Comparison of ENCODE assay signal across 18 mouse cellular contexts in genomic region chr14:30590918-30591317, GRCm38 (mm10). TPM values are rescaled to one million over a fixed set of nuclear protein-coding genes. Genes with fewer than 3 reads are reported as not detected.
DNase-seq lines count a peak whose midpoint lies in the region; ATAC-seq and TF ChIP-seq lines count a peak whose summit lies in the region.
"Had no signal": no experiment of that assay in that cellular context is flagged by ENCODE, and none has a peak within 500 bp of the region (broad histone marks: within the 10 kb centered on the region; RNA-seq: fewer than 3 reads in every experiment).

No protein-coding gene starts in this region.

- 80% methylated on average over 7 of the region's 7 CpGs for WGBS in forebrain, embryonic 10.5 days
- 81% methylated on average over 7 of the region's 7 CpGs for WGBS in forebrain, embryonic 13.5 days
- 72% methylated on average over 7 of the region's 7 CpGs for WGBS in hindbrain, embryonic 10.5 days
- 76% methylated on average over 7 of the region's 7 CpGs for WGBS in hindbrain, postnatal 0 days

- H3K9ac ChIP-seq in forebrain, embryonic 13.5 days, result no peak overlapping the region
- no peak overlapping the region for H3K9ac ChIP-seq in hindbrain, postnatal 0 days (replicated peaks; ENCODE audit: low read length)
- H3K9ac ChIP-seq: embryonic facial prominence, embryonic 13.5 days; forebrain, embryonic 15.5 days; hindbrain, embryonic 13.5 days had no signal

- TF ChIP-seq CTCF in hindbrain, postnatal 0 days (IDR thresholded peaks at IDR 0.05; ENCODE audit: low read depth), result no peak

- H3K9me3 ChIP-seq in forebrain, embryonic 10.5 days, result no peaks in the 10 kb centered on the region
- no peaks in the 10 kb centered on the region for H3K9me3 ChIP-seq in forebrain, embryonic 13.5 days (replicated peaks)
- no peaks in the 10 kb centered on the region for H3K9me3 ChIP-seq in hindbrain, embryonic 10.5 days
- H3K9me3 ChIP-seq in hindbrain, postnatal 0 days (ENCODE audit: low read length), result no peaks in the 10 kb centered on the region
- H3K9me3 ChIP-seq: embryonic facial prominence, embryonic 10.5 days; embryonic facial prominence, embryonic 13.5 days; forebrain, embryonic 15.5 days; G1E; heart, embryonic 13.5 days; hindbrain, embryonic 13.5 days had no signal

- no peak overlapping the region for H3K4me2 ChIP-seq in forebrain, embryonic 13.5 days
- no peak overlapping the region for H3K4me2 ChIP-seq in hindbrain, postnatal 0 days (ENCODE audit: low read depth, low read length)
- H3K4me2 ChIP-seq: forebrain, embryonic 15.5 days; hindbrain, embryonic 13.5 days had no signal

- no peak for ATAC-seq in forebrain, embryonic 13.5 days
- ATAC-seq in hindbrain, postnatal 0 days, result no peak
- ATAC-seq: forebrain, embryonic 15.5 days; Patski had no signal

- H3K27ac ChIP-seq in forebrain, embryonic 10.5 days, result peak overlapping the region; percentile 44; the same call in 1 of the 2 replicates
- H3K27ac ChIP-seq in forebrain, embryonic 13.5 days, result no peak overlapping the region
- H3K27ac ChIP-seq in hindbrain, embryonic 10.5 days, result peak overlapping the region; percentile 23; the same call in 1 of the 2 replicates
- H3K27ac ChIP-seq in hindbrain, postnatal 0 days, result no peak overlapping the region
- H3K27ac ChIP-seq: embryonic facial prominence, embryonic 10.5 days; embryonic facial prominence, embryonic 13.5 days; forebrain, embryonic 15.5 days; heart, embryonic 13.5 days; hindbrain, embryonic 13.5 days; kidney, postnatal 0 days had no signal

- H3K4me1 ChIP-seq in forebrain, embryonic 10.5 days, result peaks cover 54% of the 10 kb centered on the region
- H3K4me1 ChIP-seq in forebrain, embryonic 13.5 days, result peaks cover 40% of the 10 kb centered on the region
- H3K4me1 ChIP-seq in hindbrain, embryonic 10.5 days (replicated peaks), result peaks cover 53% of the 10 kb centered on the region
- 0 out of 2 replicates have a peak, but pooled peaks cover 20% of the 10 kb centered on the region for H3K4me1 ChIP-seq in hindbrain, postnatal 0 days (ENCODE audit: insufficient read depth, low read length)

- H3K36me3 ChIP-seq in forebrain, embryonic 10.5 days (replicated peaks), result peaks cover 5% of the 10 kb centered on the region; the same call in 1 of the 2 replicates
- no peaks in the 10 kb centered on the region for H3K36me3 ChIP-seq in forebrain, embryonic 13.5 days (ENCODE audit: poor library complexity, severe bottlenecking)
- H3K36me3 ChIP-seq in hindbrain, embryonic 10.5 days, result 0 out of 2 replicates have a peak, but pooled peaks cover 2% of the 10 kb centered on the region
- H3K36me3 ChIP-seq in hindbrain, postnatal 0 days (ENCODE audit: insufficient read depth, low read length), result no peaks in the 10 kb centered on the region
- H3K36me3 ChIP-seq: forebrain, embryonic 15.5 days; hindbrain, embryonic 13.5 days had no signal

- H3K4me3 ChIP-seq in forebrain, embryonic 10.5 days, result no peak overlapping the region
- H3K4me3 ChIP-seq in forebrain, embryonic 13.5 days, result no peak overlapping the region
- H3K4me3 ChIP-seq in hindbrain, embryonic 10.5 days, result no peak overlapping the region
- H3K4me3 ChIP-seq in hindbrain, postnatal 0 days (ENCODE audit: low read length), result no peak overlapping the region
- H3K4me3 ChIP-seq: embryonic facial prominence, embryonic 10.5 days; embryonic facial prominence, embryonic 13.5 days; erythroblast, embryonic 14.5 days; forebrain, embryonic 15.5 days; heart, embryonic 13.5 days; hindbrain, embryonic 13.5 days had no signal

- no peaks in the 10 kb centered on the region for H3K27me3 ChIP-seq in forebrain, embryonic 10.5 days (ENCODE audit: poor library complexity, severe bottlenecking)
- no peaks in the 10 kb centered on the region for H3K27me3 ChIP-seq in forebrain, embryonic 13.5 days
- 0 out of 2 replicates have a peak, but pooled peaks cover 3% of the 10 kb centered on the region for H3K27me3 ChIP-seq in hindbrain, embryonic 10.5 days (ENCODE audit: insufficient read depth, poor library complexity, severe bottlenecking)
- H3K27me3 ChIP-seq in hindbrain, postnatal 0 days (ENCODE audit: insufficient read depth, low read length), result no peaks in the 10 kb centered on the region
- H3K27me3 ChIP-seq: CH12.LX; embryonic facial prominence, embryonic 13.5 days; forebrain, embryonic 15.5 days; heart, embryonic 13.5 days; Patski had no signal

- peak; percentile 64 for DNase-seq in adrenal gland, adult 2 months
- DNase-seq in adrenal gland, postnatal 10 days, result no peak
- no peak for DNase-seq in forebrain, embryonic 10.5 days (ENCODE audit: extremely low spot score, low spot score)
- no peak for DNase-seq in hindbrain, embryonic 10.5 days (ENCODE audit: low spot score)
- DNase-seq in hindbrain, postnatal 0 days (ENCODE audit: low spot score), result no peak
- DNase-seq in brain, adult 2 months (ENCODE audit: low read depth, low spot score), result peak; percentile 20
- DNase-seq in testis, postnatal 14 days (ENCODE audit: low spot score), result no peak

RNA-seq across cellular contexts. Expression of gene Prkcd, which starts 35.1 kb away (rescaled TPM):
- total RNA-seq in adrenal gland, adult 2 months (2021), result 100 to 1,000 TPM in 1 of 2 experiments, 10 to 100 TPM in 1; 83.4 to 367 TPM
- 266 and 407 TPM in 2 replicates for polyA plus RNA-seq in adrenal gland, adult 2 months (2012; rRNA removed)
- total RNA-seq in adrenal gland, postnatal 10 days (2021), result 100 to 1,000 TPM in 1 of 2 experiments, 10 to 100 TPM in 1; 80.9 to 129 TPM
- 23.6 and 24.8 TPM in 2 replicates for polyA plus RNA-seq in forebrain, embryonic 10.5 days (2016; fragmentation: Nextera tagmentation; extraction: Ambion mirVana)
- 21.4 and 21.9 TPM in 2 replicates for polyA plus RNA-seq in forebrain, embryonic 13.5 days (2015; fragmentation: Nextera tagmentation; extraction: Ambion mirVana)
- polyA plus RNA-seq in hindbrain, embryonic 10.5 days (2016; fragmentation: Nextera tagmentation; extraction: Ambion mirVana), result 28.7 and 35.4 TPM in 2 replicates
- 26.2 and 26.8 TPM in 2 replicates for total RNA-seq in hindbrain, postnatal 0 days (2014; rRNA removed)
- 19.6 and 20.4 TPM in 2 replicates for polyA plus RNA-seq in hindbrain, postnatal 0 days (2015; fragmentation: Nextera tagmentation; extraction: Ambion mirVana)

RNA-seq across cellular contexts. Expression of gene Tkt, which starts 42.8 kb away (rescaled TPM):
- total RNA-seq in adrenal gland, adult 2 months (2021), result 1,000 to 10,000 TPM in 1 of 2 experiments, 100 to 1,000 TPM in 1; 736 to 1,496 TPM
- polyA plus RNA-seq in adrenal gland, adult 2 months (2012; rRNA removed), result 1,206 and 1,589 TPM in 2 replicates
- 100 to 1,000 TPM; 790 to 884 TPM for total RNA-seq in adrenal gland, postnatal 10 days (2021)
- polyA plus RNA-seq in forebrain, embryonic 10.5 days (2016; fragmentation: Nextera tagmentation; extraction: Ambion mirVana), result 338 and 351 TPM in 2 replicates
- 274 and 296 TPM in 2 replicates for polyA plus RNA-seq in forebrain, embryonic 13.5 days (2015; fragmentation: Nextera tagmentation; extraction: Ambion mirVana)
- polyA plus RNA-seq in hindbrain, embryonic 10.5 days (2016; fragmentation: Nextera tagmentation; extraction: Ambion mirVana), result 285 and 314 TPM in 2 replicates
- 388 and 429 TPM in 2 replicates for total RNA-seq in hindbrain, postnatal 0 days (2014; rRNA removed)
- polyA plus RNA-seq in hindbrain, postnatal 0 days (2015; fragmentation: Nextera tagmentation; extraction: Ambion mirVana), result 248 and 258 TPM in 2 replicates

Comparison
In these comparisons a context has a peak if more than half of its experiments do, and no peak if none do; other contexts are left out.
1. DNase-seq: peak in adrenal gland, adult 2 months (single experiment) and brain, adult 2 months (single experiment); none in adrenal gland, postnatal 10 days (single experiment), forebrain, embryonic 10.5 days (single experiment), hindbrain, embryonic 10.5 days (single experiment), hindbrain, postnatal 0 days (single experiment) and testis, postnatal 14 days (single experiment).
2. H3K27ac ChIP-seq: peak in forebrain, embryonic 10.5 days (single experiment) and hindbrain, embryonic 10.5 days (single experiment); none in forebrain, embryonic 13.5 days (single experiment) and hindbrain, postnatal 0 days (single experiment).